Mouse (Mus musculus) bone marrow, adult 2 months (tissue): Measurements from ENCODE around the gene AY074887.

ENCODE experiments used
- CTCF ChIP-seq: fragments of 200-500 bp; IDR thresholded peaks from 2 replicates; pipeline ENCODE4 v1.5.1; 2011; ENCODE audit warnings: low read length, control low read depth; ENCODE audit not compliant: control insufficient read depth, insufficient read depth
- POLR2A ChIP-seq: fragments of 200-500 bp; IDR thresholded peaks from 2 replicates; pipeline ENCODE4 v1.6.1; 2011; ENCODE audit warnings: low read depth, mild to moderate bottlenecking, control low read depth, low read length, borderline replicate concordance; ENCODE audit not compliant: control insufficient read depth

DNA sequence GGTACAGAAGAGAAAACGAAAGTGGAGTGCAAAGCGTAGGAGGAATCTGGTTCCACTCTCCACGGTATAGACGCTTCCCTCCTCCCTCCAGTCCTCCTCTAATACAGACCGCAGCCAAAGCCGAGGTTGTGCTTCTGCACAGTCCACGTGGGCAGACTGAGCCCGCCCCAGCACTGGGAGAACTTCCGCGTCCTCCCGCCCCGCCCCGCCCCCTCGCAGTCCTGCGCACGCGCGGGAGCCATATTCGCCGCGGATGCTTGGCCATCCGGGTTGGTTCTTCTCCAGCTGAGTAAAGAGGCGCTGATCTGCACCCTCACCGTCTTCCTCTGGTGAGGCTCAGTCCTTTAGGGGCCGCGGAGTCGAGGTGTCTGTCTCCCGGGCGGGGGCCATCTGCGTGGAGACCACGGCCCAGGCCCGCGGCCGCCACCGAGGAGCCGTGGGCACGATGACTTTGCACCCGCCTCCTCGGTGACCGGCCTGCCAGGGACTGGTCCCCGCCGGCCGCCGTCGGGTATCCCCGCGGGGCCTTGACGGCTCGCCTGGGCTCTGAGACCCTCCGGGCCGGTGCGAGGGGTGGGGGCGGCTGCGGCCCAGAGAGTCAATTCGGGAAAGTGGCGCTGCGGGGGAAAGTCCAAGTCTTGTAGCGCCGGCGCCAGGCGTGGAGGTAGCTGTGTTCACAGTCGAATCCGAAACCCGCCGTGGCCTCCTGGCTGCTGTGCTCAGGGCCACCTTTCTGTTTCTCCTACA lies at the start of gene AY074887, which contains the start of gene Psma4:
- TF ChIP-seq CTCF (no peak), POLR2A (peak; percentile 81; the same call in 1 of the 2 replicates)
